Mouse (Mus musculus): Measurements from ENCODE around the gene Slc22a2.
A peak's percentile ranks its signal among the peaks of the same experiment; 100 is the strongest.

The Slc22a2 gene

GRCm38 (mm10) chr17:12583991-12584390 lies at the start of gene Slc22a2:
Slc22a2 (plus strand) TSS chr17:12584132.
- peak; percentile 71 for DNase-seq

DNA sequence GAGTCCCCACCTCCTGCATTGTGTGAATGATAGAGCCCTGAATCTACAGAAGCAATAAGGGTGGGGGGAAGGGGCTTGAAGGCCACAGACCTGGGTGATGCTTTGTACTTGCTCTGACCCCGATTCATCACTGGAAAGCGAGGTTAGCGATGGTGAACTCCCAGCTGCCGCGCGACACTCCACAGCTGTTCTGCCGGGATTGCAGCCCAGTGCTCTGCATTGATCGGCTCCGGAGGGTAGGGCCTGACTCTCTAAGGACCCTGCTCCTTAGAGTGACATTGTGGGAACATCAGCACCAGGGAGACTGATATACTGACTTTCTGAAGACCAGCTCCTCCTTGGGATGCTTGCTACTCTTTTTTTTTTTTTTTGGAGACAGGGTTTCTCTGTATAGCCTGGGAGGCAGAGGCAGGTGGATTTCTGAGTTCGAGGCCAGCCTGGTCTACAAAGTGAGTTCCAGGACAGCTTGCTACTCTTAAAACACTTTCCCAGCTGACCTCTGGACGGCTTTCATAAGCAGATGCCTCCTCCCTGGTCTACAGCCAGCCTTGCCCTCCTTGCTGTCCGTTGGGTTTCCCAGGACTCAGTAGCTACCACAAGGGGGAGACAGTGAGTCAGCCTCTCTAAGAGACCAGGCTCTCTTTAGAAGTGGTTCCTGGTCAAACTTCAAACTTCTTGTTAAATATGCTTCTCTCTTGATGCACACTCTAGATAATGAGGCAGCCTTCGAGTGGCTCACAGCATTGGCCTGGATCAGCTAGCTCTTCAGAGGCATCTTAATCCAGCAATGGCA lies 49.4 kb upstream of the Slc22a2 start:
- peak; percentile 70 for DNase-seq

GRCm38 (mm10) chr17:12562215-12562614 lies 21.7 kb upstream of the Slc22a2 start:
- DNase-seq = no peak

DNA sequence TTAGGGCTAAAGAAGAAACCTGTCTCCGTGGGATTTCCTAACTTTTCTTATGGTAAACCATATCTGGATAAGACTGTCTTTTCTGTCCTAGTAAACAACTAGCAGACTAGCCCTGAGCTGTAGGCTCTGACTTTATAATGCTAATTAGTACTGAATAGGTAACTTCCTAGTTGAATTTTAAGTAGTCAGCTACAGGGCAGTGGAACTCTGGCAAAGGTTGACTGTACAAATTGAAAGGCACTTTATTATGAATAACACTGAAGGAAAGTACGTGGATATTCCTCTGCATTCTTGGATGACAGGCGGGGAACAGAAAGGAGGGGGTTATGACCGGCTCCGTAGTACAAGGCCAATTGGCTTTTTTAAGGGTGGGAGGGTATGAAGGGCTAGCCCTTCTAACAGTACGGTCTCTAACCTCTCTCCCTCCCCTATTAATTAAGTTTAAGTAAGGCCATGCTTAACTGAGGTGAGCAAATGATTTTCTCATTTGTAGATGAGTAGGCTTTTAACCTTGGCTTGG lies 19.4 kb upstream of the Slc22a2 start:
- DNase-seq = peak; percentile 45

GRCm38 (mm10) chr17:12565443-12565842 lies 18.5 kb upstream of the Slc22a2 start:
- no peak for DNase-seq

GRCm38 (mm10) chr17:12571316-12571715 lies 12.6 kb upstream of the Slc22a2 start:
- no peak for DNase-seq

DNA sequence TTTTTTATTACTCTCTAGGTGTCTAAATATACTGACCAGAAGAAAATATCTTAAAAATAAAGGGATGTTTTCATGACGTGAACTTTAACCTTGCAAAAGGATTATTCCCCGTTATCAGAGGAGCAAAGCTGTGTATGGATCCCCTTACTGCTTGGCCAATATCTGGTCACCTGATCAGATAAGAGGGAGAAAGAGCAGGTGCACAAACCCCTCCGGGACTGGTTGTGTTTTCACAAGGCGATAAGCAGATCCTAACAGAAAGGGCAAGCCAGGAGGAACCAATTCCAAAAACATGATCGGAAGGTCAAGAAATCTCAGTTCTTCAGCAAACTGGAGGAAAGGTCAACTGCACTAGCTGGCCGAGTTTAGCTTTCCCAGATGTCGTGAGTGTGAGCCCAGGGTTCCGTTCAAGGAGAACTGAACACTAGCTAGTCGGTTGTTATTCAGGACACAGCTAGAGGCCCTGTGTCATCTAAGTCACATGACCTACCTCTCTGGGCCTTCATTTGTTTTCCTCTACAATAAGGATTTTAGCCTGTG lies 11.9 kb upstream of the Slc22a2 start:
- DNase-seq = no peak

DNA sequence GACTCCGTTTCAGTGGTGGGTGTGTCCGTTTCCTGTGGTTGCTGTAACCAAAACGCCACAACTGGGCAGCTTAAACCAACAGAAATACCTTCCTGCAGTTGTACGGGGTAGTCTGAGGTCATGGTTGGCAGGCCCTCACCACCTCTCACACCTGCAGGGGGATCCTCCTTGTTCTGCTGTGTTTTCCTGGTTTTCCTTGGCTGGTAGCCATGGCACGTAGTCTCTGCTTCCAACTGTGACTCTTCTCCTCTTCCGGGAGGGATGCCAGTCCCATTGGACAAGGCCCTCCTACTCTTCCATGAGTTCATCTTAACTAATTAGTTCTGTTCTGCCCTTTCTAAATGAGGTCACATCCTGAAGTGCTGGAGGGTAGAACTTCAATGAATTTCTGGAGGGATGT lies 8.5 kb upstream of the Slc22a2 start:
- no peak for DNase-seq

DNA sequence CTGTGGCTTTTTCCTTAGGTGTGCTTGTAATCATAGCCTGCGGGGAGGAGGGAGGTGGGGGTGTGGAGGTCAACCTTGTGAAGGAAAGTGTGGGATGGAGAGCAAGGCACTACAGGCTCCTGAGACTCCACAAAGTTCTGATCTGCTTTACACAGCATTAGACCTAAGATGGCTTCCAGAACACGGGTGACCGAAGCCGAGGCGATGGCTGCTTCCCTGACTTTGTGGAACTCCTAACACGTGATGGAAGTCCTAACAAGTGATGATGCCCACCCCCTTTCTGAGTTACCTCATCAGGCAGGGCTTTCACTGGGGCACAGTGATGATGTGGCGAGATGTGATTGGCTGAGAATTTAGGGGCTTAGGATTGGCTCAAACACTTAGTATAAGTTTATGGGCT lies 6.8 kb upstream of the Slc22a2 start:
- DNase-seq = no peak

DNA sequence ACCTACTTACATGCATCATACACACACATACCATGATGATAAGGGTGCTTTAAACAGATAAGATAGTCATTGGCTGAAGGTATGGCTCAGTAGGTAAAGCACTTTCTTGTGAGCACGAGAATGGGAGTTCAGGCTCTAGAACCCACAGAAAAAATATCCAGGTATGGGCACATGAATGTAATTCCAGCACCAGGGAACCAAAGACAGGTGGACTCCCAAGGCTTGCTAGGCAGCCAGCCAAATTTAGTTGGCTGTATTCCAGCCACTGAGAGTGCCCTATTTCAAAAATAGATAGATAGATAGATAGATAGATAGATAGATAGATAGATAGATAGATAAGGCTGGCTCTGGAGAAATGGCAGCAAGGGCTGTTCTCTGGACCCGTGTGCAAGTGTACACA lies 1.4 kb downstream of the Slc22a2 start:
- no peak for DNase-seq

GRCm38 (mm10) chr17:12586966-12587365 lies 3.0 kb downstream of the Slc22a2 start:
- no peak for DNase-seq

GRCm38 (mm10) chr17:12588801-12589247 lies 4.9 kb downstream of the Slc22a2 start:
- peak; percentile 20 for DNase-seq

DNA sequence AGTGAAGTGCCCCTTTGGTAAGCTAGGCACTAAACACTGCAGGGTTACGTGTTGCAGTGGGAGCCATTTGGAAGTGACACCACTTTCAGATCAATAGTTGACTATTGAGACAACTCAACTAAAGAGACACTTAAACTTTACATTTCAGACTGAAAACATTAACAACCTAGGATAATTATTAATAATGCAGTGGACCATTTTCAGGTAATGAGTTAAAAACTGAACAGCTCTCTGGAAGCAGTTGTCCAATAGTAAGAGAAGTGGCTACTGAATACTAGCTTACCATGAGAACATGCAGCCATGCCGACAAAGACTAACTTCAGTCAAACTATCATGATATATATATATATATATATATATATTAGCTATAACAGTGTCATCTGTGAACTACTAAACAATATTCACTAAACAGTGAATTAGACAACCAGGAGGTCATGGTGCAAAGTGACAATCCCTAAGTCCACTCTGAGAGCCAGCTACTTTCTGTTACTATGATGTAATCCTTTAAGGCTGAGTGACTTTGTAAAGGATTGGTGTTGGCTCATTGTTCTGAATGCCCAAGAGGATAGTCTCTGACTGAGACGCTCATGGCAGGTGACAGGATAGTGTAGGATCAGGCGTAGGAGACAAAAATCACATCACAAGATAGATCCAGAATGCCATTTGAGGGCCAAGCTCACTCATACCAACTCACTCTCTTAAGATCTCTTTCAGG lies 7.1 kb downstream of the Slc22a2 start:
- DNase-seq = peak; percentile 19

GRCm38 (mm10) chr17:12595846-12596515 lies 12.0 kb downstream of the Slc22a2 start:
- no peak for DNase-seq

DNA sequence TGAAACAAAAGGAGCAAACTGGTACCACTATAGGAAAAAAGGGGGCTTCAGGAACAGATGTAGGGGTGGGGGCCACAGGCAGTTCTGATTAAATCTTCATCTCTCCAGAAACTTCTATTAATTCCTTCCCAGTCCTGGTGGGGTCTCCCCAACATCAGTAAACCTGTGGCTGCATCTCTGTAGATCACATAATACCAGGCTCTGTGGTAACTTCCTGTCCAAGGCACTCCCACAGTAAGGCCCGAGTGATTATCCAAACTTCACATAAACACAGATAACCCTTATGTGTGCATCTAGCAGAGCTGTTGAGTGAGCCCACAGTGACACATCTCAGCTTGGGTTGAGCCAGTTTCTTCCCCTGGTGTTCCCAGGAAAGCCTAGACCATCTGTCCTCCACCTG lies 22.7 kb downstream of the Slc22a2 start:
- no peak for DNase-seq

GRCm38 (mm10) chr17:12607202-12607601 lies 23.3 kb downstream of the Slc22a2 start:
- peak; percentile 24 for DNase-seq

DNA sequence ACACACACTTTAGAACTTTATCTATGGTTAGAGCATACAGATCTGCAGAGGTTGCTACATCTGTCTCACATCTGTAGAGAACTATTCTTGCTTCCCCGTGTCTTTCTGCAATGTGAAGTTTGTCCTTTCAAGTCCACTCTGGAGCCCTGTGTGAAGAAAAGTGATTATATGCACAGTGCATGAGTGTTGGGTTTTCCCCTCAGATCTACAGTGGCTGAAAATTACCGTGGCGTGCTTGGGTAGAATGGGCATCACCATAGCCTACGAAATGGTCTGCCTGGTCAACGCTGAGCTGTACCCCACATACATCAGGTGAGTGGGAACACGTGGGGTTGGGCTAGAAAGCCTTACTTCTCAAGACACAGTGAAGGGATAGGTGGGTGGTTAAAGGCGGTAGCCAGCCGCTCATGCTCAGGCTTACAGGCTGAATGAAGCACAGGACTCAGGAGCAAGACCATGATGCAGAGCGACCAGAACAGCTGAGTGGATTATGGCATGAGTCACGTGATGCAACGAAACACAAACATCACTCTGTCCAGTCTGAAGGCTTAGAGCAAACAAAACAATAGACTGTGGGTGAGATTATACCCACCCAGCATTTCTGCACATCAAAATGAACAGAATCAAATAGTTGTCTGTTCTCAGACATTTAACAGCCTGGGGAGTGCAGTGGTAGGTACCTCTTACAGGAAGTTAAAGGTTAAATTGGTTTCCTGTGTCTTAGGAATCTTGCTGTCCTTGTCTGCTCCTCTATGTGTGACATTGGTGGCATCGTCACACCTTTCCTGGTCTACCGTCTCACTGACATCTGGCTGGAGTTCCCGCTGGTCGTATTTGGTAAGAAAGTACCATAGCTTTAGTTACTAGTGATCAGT lies 30.8 kb downstream of the Slc22a2 start:
- DNase-seq = no peak

DNA sequence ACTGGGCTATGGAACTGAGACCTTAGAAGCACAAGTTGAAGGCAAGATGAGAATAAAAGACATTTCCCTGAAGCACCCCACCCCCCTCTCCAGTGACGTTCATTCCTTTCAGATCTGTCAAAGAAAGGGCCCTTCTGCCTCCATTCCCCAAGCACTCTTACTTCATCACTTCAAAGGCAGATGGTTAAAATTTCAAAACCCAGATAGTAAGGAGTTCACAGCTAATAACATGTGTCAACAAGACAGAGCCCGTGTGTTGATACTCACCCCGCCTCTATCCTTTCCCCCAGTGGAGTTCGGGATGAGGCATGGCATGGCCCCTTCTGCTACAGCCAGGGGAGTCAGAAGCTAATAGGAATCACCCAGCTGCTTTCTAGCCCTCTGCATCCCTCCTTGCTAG lies 31.5 kb downstream of the Slc22a2 start:
- DNase-seq = no peak

GRCm38 (mm10) chr17:12619641-12620040 lies 35.7 kb downstream of the Slc22a2 start:
- no peak for DNase-seq

DNA sequence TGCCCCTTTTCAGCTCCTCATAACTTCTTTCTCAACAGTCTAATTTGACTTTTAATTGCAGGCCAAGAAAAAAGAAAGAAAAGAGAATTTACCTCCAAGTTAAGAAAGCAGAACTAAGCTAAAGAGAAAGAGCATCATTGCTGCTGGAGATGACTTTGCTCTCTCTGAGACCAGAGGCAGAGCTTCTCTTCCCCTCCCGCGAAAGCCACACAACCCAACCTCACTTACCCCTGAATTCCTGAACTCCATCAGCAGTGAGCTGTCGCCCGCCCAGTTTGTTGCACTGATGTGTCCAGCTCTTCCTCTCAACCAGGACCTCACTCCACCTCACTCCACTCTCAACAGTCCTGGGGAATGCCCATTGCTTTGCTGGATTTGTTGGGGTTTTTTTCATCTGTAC lies 44.1 kb downstream of the Slc22a2 start:
- no peak for DNase-seq

DNA sequence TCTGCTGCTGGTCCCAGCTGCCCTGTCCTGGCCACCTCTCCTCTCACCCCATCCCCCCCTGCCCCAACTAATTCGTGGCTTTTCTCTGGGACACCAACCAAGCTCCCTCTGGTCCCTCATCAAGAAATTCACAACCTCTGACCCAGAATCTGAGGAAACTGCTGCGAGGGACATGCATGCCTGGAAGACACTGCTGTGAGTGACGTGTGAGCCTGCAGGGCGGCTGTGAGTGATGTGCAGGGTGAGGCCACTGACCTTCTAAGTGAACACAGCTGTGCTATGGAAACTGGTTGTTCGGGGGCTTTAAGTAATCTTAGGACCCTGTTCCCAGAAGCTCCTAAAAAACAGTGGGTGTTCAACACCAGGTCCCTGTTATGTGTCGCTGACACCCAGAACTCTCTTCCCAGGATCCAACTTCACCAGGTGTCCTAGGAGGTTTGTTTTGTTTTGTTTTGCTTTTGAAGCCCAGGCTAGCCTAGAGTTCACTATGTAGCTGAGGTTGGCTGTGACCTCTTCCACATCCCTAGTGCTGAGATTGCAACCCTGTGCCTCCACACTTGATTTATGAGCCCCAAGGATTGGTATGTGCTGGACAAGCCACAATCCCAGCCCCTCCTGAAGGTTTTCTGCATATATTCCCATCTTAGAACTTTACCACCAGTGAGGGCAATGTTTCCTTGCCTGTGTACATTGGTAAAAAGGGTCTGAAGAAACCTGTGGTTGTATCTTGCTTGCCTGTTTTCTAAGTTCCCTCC lies 47.2 kb downstream of the Slc22a2 start:
- DNase-seq = no peak

Measured in kidney, adult 11 months (tissue).